19 mouse cellular contexts compared by ENCODE assay signal in the genomic region with DNA sequence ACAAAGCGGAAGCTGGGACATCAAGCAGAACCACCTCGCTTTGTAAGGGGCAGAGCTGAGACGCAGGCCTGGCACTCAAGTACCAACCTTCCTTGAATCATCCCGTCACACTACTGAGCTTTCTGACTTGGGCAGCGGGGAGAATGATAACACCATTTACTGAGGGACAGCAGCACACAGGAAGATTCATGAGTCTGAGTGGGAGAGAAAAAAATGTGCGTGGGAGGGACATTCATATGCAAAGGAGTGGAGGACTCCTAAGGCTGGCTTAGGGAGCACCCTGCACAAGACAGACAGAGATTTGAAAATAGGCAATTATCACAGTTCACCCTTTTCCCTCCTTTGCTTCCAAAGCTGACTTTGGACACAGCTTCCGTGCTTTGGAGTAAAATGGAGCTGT.
DNase-seq lines count a peak whose midpoint lies in the region; ATAC-seq lines count a peak whose summit lies in the region.
"Had no signal": no experiment of that assay in that cellular context is flagged by ENCODE, and none has a peak within 500 bp of the region (broad histone marks: within the 10 kb centered on the region; RNA-seq: fewer than 3 reads in every experiment).

No protein-coding gene starts in this region.

- H3K9ac ChIP-seq in hindbrain, embryonic 11.5 days (ENCODE audit: low read depth, low read length): no peak overlapping the region
- H3K9ac ChIP-seq in forebrain, embryonic 15.5 days (replicated peaks): 0 out of 2 replicates have a peak overlapping the region, but pooled peaks have one; percentile 4
- 0 out of 2 replicates have a peak overlapping the region, but pooled peaks have one; percentile 18 for H3K9ac ChIP-seq in hindbrain, embryonic 16.5 days (ENCODE audit: low read depth, low read length)
- no peak overlapping the region for H3K9ac ChIP-seq in neural tube, embryonic 13.5 days
- H3K9ac ChIP-seq: lung, embryonic 15.5 days had no signal

- 57% methylated on average over 7 of the region's 7 CpGs for WGBS in hindbrain, embryonic 11.5 days
- 77% methylated on average over 7 of the region's 7 CpGs for WGBS in hindbrain, embryonic 10.5 days
- 71% methylated on average over 7 of the region's 7 CpGs for WGBS in forebrain, embryonic 15.5 days
- 46% methylated on average over 7 of the region's 7 CpGs for WGBS in hindbrain, embryonic 16.5 days
- 36% methylated on average over 7 of the region's 7 CpGs for WGBS in neural tube, embryonic 13.5 days

- no peaks in the 10 kb centered on the region for H3K9me3 ChIP-seq in hindbrain, embryonic 11.5 days (ENCODE audit: control insufficient read depth, low read length)
- H3K9me3 ChIP-seq in hindbrain, embryonic 10.5 days: no peaks in the 10 kb centered on the region
- no peaks in the 10 kb centered on the region for H3K9me3 ChIP-seq in forebrain, embryonic 15.5 days
- no peaks in the 10 kb centered on the region for H3K9me3 ChIP-seq in hindbrain, embryonic 16.5 days (ENCODE audit: control insufficient read depth, low read length)
- H3K9me3 ChIP-seq in neural tube, embryonic 13.5 days: no peaks in the 10 kb centered on the region
- H3K9me3 ChIP-seq: limb, embryonic 10.5 days; lung, embryonic 15.5 days had no signal

- H3K4me2 ChIP-seq in hindbrain, embryonic 11.5 days (replicated peaks; ENCODE audit: low read depth, low read length): no peak overlapping the region
- H3K4me2 ChIP-seq in forebrain, embryonic 15.5 days (replicated peaks): peak overlapping the region; percentile 15; the same call in 1 of the 2 replicates
- peak overlapping the region; percentile 43; the same call in 1 of the 2 replicates for H3K4me2 ChIP-seq in hindbrain, embryonic 16.5 days (ENCODE audit: low read length)
- H3K4me2 ChIP-seq in neural tube, embryonic 13.5 days: peak overlapping the region; percentile 11
- H3K4me2 ChIP-seq: liver, embryonic 11.5 days; lung, embryonic 15.5 days had no signal

- no peak overlapping the region for H3K4me3 ChIP-seq in hindbrain, embryonic 11.5 days (ENCODE audit: low read depth, low read length)
- no peak overlapping the region for H3K4me3 ChIP-seq in hindbrain, embryonic 10.5 days
- no peak overlapping the region for H3K4me3 ChIP-seq in forebrain, embryonic 15.5 days
- no peak overlapping the region; the same call in 1 of the 2 replicates for H3K4me3 ChIP-seq in hindbrain, embryonic 16.5 days (ENCODE audit: low read length)
- H3K4me3 ChIP-seq in neural tube, embryonic 13.5 days: no peak overlapping the region
- H3K4me3 ChIP-seq: erythroblast, embryonic 14.5 days; limb, embryonic 10.5 days; lung, embryonic 15.5 days had no signal

- peak overlapping the region; percentile 0; the same call in 1 of the 2 replicates for H3K27ac ChIP-seq in hindbrain, embryonic 11.5 days (ENCODE audit: low read depth, low read length)
- no peak overlapping the region for H3K27ac ChIP-seq in hindbrain, embryonic 10.5 days
- peak overlapping the region; percentile 70 for H3K27ac ChIP-seq in forebrain, embryonic 15.5 days (replicated peaks)
- no peak overlapping the region for H3K27ac ChIP-seq in hindbrain, embryonic 16.5 days (ENCODE audit: low read depth, low read length)
- H3K27ac ChIP-seq in neural tube, embryonic 13.5 days (replicated peaks): 0 out of 2 replicates have a peak overlapping the region, but pooled peaks have one; percentile 39
- H3K27ac ChIP-seq: limb, embryonic 10.5 days; lung, embryonic 15.5 days had no signal

- no peak for ATAC-seq in hindbrain, embryonic 11.5 days (ENCODE audit: low FRiP score)
- no peak for ATAC-seq in forebrain, embryonic 15.5 days (replicated peaks)
- ATAC-seq in hindbrain, embryonic 16.5 days: no peak; the same call in 1 of the 2 replicates
- ATAC-seq in neural tube, embryonic 13.5 days (ENCODE audit: low read depth): peak; percentile 17; the same call in 1 of the 2 replicates
- no peak for ATAC-seq in erythroid progenitor cell, adult 5-6 weeks (replicated peaks; ENCODE audit: low FRiP score, poor library complexity, severe bottlenecking)
- ATAC-seq: activated CD4-positive, CD25-positive, alpha-beta regulatory T cell, adult 4 months; inflammation-experienced regulatory T-cells, adult 6 months had no signal

- DNase-seq in hindbrain, embryonic 11.5 days (ENCODE audit: low spot score): no peak
- DNase-seq in hindbrain, embryonic 10.5 days (ENCODE audit: low spot score): no peak
- DNase-seq in kidney, postnatal 4 days: no peak
- DNase-seq in retina, postnatal 1 day: no peak
- DNase-seq: adrenal gland, postnatal 14 days; B cell, adult 2 months; cerebellum, adult 18-20 months; kidney, adult 8-10 months; thymus, postnatal 14 days had no signal

- H3K4me1 ChIP-seq in hindbrain, embryonic 11.5 days (replicated peaks; ENCODE audit: control insufficient read depth, insufficient read depth, low read length): peaks cover 2% of the 10 kb centered on the region; the same call in 1 of the 2 replicates
- H3K4me1 ChIP-seq in hindbrain, embryonic 10.5 days (replicated peaks): peaks cover 22% of the 10 kb centered on the region
- peaks cover 43% of the 10 kb centered on the region for H3K4me1 ChIP-seq in forebrain, embryonic 15.5 days
- H3K4me1 ChIP-seq in hindbrain, embryonic 16.5 days (ENCODE audit: control insufficient read depth, insufficient read depth, low read depth, low read length): peaks cover 11% of the 10 kb centered on the region
- peaks cover 30% of the 10 kb centered on the region for H3K4me1 ChIP-seq in neural tube, embryonic 13.5 days (replicated peaks)
- H3K4me1 ChIP-seq: limb, embryonic 10.5 days; lung, embryonic 15.5 days had no signal

- no peaks in the 10 kb centered on the region for H3K27me3 ChIP-seq in hindbrain, embryonic 11.5 days (ENCODE audit: control insufficient read depth, insufficient read depth, low read length)
- no peaks in the 10 kb centered on the region for H3K27me3 ChIP-seq in hindbrain, embryonic 10.5 days (ENCODE audit: insufficient read depth, poor library complexity, severe bottlenecking)
- H3K27me3 ChIP-seq in forebrain, embryonic 15.5 days: no peaks in the 10 kb centered on the region
- H3K27me3 ChIP-seq in hindbrain, embryonic 16.5 days (replicated peaks; ENCODE audit: control insufficient read depth, insufficient read depth, low read length): no peaks in the 10 kb centered on the region
- no peaks in the 10 kb centered on the region for H3K27me3 ChIP-seq in neural tube, embryonic 13.5 days
- H3K27me3 ChIP-seq: lung, embryonic 15.5 days had no signal

- no peaks in the 10 kb centered on the region for H3K36me3 ChIP-seq in hindbrain, embryonic 11.5 days (ENCODE audit: control insufficient read depth, insufficient read depth, low read length)
- H3K36me3 ChIP-seq in hindbrain, embryonic 10.5 days: no peaks in the 10 kb centered on the region
- H3K36me3 ChIP-seq in forebrain, embryonic 15.5 days: no peaks in the 10 kb centered on the region
- no peaks in the 10 kb centered on the region for H3K36me3 ChIP-seq in hindbrain, embryonic 16.5 days (ENCODE audit: control insufficient read depth, insufficient read depth, low read length)
- H3K36me3 ChIP-seq in neural tube, embryonic 13.5 days: no peaks in the 10 kb centered on the region
- H3K36me3 ChIP-seq: limb, embryonic 10.5 days; lung, embryonic 15.5 days had no signal

Comparison
In these comparisons a context has a peak if more than half of its experiments do, and no peak if none do; other contexts are left out.
1. H3K27ac ChIP-seq: peak in hindbrain, embryonic 11.5 days (single experiment), forebrain, embryonic 15.5 days (single experiment) and neural tube, embryonic 13.5 days (single experiment); none in hindbrain, embryonic 10.5 days (single experiment) and hindbrain, embryonic 16.5 days (single experiment).
2. H3K9ac ChIP-seq: peak in forebrain, embryonic 15.5 days (single experiment) and hindbrain, embryonic 16.5 days (single experiment); none in hindbrain, embryonic 11.5 days (single experiment) and neural tube, embryonic 13.5 days (single experiment).